Mouse (Mus musculus) adrenal gland, postnatal 0 days (tissue): ENCODE data around the gene Jph4. TPM values are rescaled to one million over a fixed set of nuclear protein-coding genes. Genes with fewer than 3 reads are reported as not detected.

Experiments
- polyA plus RNA-seq: library from polyadenylated mRNA; unstranded; fragments of >200 nt; fragmentation: Nextera tagmentation; extraction: Ambion mirVana; gene quantifications from 2 replicates; pipeline ENCODE4 v1.2.1, GENCODE M21; 2015

The Jph4 gene
- polyA plus RNA-seq, result 3.6 and 7.0 TPM in 2 replicates

GRCm38 (mm10) chr14:55116425-55117200 lies at the start of gene Jph4:
Jph4 (minus strand) TSS chr14:55116935.

GRCm38 (mm10) chr14:55105836-55106809 lies 10.6 kb downstream of the Jph4 start, which contains the start of gene Ap1g2:
Ap1g2 (minus strand) TSS chr14:55106593.

GRCm38 (mm10) chr14:55094704-55095231 lies 22.0 kb downstream of the Jph4 start, which contains the start of gene Thtpa:
Thtpa (plus strand) TSS chr14:55094784.

GRCm38 (mm10) chr14:55092011-55092577 lies 24.6 kb downstream of the Jph4 start, which contains the start of gene Zfhx2:
Zfhx2 (minus strand) TSS chr14:55092324.

Other genes with a start within 250 kb of the Jph4 start
- 5.6 and 9.5 TPM in 2 replicates for gene Homez, start 246.0 kb downstream of the Jph4 start, polyA plus RNA-seq
- 1.6 and 1.8 TPM in 2 replicates for gene Ppp1r3e, start 239.4 kb downstream of the Jph4 start, polyA plus RNA-seq
- 3.2 and 4.3 TPM in 2 replicates for gene Bcl2l2, start 233.6 kb downstream of the Jph4 start, polyA plus RNA-seq
- gene Gm20521, start 233.5 kb downstream of the Jph4 start, polyA plus RNA-seq, result 2.8 TPM in 1 of 2 replicates, not detected in the other
- gene Pabpn1, start 224.4 kb downstream of the Jph4 start, polyA plus RNA-seq, result 56.6 and 88.0 TPM in 2 replicates
- gene Slc22a17, start 203.8 kb downstream of the Jph4 start, polyA plus RNA-seq, result 47.4 and 48.2 TPM in 2 replicates
- 10.4 and 13.2 TPM in 2 replicates for gene Efs, start 190.8 kb downstream of the Jph4 start, polyA plus RNA-seq
- gene Il25, start 184.2 kb downstream of the Jph4 start, polyA plus RNA-seq, result 0.32 TPM in 1 of 2 replicates, not detected in the other
- gene Cmtm5, start 180.7 kb downstream of the Jph4 start, polyA plus RNA-seq, result 5.5 and 12.5 TPM in 2 replicates
- gene Myh6, start 150.0 kb downstream of the Jph4 start, polyA plus RNA-seq, result 1.1 and 3.5 TPM in 2 replicates
- not detected in 2 replicates for gene Gm17428, start 140.0 kb downstream of the Jph4 start, polyA plus RNA-seq
- 1.7 and 2.2 TPM in 2 replicates for gene Myh7, start 122.3 kb downstream of the Jph4 start, polyA plus RNA-seq
- gene Ngdn, start 101.5 kb downstream of the Jph4 start, polyA plus RNA-seq, result 77.4 and 82.0 TPM in 2 replicates
- 4.4 and 6.0 TPM in 2 replicates for gene Zfhx2, start 24.6 kb downstream of the Jph4 start, polyA plus RNA-seq
- 13.7 and 16.6 TPM in 2 replicates for gene Thtpa, start 22.2 kb downstream of the Jph4 start, polyA plus RNA-seq
- 10.0 and 17.4 TPM in 2 replicates for gene Ap1g2, start 10.3 kb downstream of the Jph4 start, polyA plus RNA-seq
- gene Dhrs2, start 105.1 kb upstream of the Jph4 start, polyA plus RNA-seq, result 0.37 and 0.41 TPM in 2 replicates